Comparison of ENCODE assay signal across 7 mouse cellular contexts in the genomic region with DNA sequence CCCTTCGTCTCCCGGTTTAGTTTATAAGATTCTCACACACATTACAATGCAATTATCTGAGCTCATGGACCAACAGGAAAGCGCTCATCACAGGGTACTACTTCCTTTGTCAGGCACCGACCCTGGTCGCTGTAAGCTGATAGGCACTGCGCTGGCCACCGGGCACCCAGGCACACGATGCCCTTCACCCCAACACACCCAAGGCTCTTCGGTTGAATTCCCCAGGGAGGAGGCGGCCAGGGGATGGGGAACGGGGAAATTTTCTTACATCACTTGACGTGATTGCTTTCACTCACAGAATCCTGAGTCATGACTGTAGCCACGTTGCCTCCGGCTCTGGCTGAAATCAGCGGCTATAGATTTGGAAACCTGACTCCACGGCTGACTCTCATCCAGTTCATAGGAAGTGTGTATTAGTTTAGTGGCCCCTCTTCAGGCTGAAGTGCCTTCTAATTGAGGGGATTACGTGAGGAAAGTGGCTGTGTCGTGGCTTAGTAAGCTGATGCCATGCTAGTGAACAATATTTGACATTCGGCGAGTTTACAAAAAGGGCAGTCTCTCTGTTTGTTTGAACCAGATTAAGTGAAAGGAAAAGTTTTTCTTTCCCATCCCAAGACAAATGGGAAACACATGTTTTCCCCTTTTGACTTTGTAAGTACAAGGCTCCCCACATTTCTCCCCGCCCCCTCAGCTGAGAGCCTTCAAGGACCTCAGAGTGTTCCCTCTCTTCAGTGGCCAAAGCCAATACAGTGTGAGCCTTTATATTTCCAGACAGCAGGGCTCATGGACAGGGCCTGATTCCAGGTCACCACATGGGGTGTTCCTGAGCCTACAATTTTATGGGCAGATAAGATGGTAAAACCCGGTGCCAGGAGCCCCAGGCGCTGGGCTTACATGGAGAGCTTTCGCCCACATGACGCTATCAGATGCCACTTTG. TPM values are rescaled to one million over a fixed set of nuclear protein-coding genes. Genes with fewer than 3 reads are reported as not detected.
DNase-seq lines count a peak whose midpoint lies in the region; ATAC-seq and TF ChIP-seq lines count a peak whose summit lies in the region.

No protein-coding gene starts in this region.

- no peak overlapping the region for H3K4me2 ChIP-seq in midbrain, embryonic 15.5 days
- H3K4me2 ChIP-seq in midbrain, postnatal 0 days (ENCODE audit: low read depth, low read length, poor library complexity, severe bottlenecking), result no peak overlapping the region

- WGBS in midbrain, embryonic 10.5 days, result 47% methylated on average over 25 of the region's 25 CpGs
- WGBS in midbrain, embryonic 15.5 days, result 41% methylated on average over 25 of the region's 25 CpGs
- WGBS in midbrain, postnatal 0 days, result 45% methylated on average over 25 of the region's 25 CpGs

- peak overlapping the region; percentile 21; the same call in 1 of the 2 replicates for H3K4me3 ChIP-seq in midbrain, embryonic 10.5 days
- H3K4me3 ChIP-seq in midbrain, embryonic 15.5 days, result no peak overlapping the region
- no peak overlapping the region for H3K4me3 ChIP-seq in midbrain, postnatal 0 days (ENCODE audit: low read depth, low read length)

- H3K27me3 ChIP-seq in midbrain, embryonic 10.5 days (ENCODE audit: low read depth, poor library complexity, severe bottlenecking), result peaks cover 85% of the 10 kb centered on the region
- H3K27me3 ChIP-seq in midbrain, embryonic 15.5 days (replicated peaks), result no peaks in the 10 kb centered on the region; the same call in 1 of the 2 replicates
- H3K27me3 ChIP-seq in midbrain, postnatal 0 days (ENCODE audit: insufficient read depth, low read length), result no peaks in the 10 kb centered on the region

- no peak for ATAC-seq in midbrain, embryonic 15.5 days (replicated peaks)
- no peak for ATAC-seq in midbrain, postnatal 0 days (ENCODE audit: low FRiP score)

- H3K9ac ChIP-seq in midbrain, embryonic 15.5 days, result no peak overlapping the region
- H3K9ac ChIP-seq in midbrain, postnatal 0 days (replicated peaks; ENCODE audit: low read length, poor library complexity, severe bottlenecking), result no peak overlapping the region

- DNase-seq in midbrain, embryonic 10.5 days (ENCODE audit: low spot score), result peak; percentile 43
- DNase-seq in embryo, embryonic 11.5 days (ENCODE audit: low read depth, low spot score), result peak; percentile 57
- DNase-seq in heart, postnatal 10 days, result peak; percentile 50 to 57
- DNase-seq in midbrain, postnatal 0 days (ENCODE audit: low spot score), result peak; percentile 54
- DNase-seq in layer of hippocampus, adult 9-11 months, result no peak
- no peak for DNase-seq in layer of hippocampus, postnatal 36 days

- intact Hi-C loops in heart, postnatal 10 days (cut with DNase I), result no loop called here

- no peaks in the 10 kb centered on the region for H3K9me3 ChIP-seq in midbrain, embryonic 10.5 days (replicated peaks)
- no peaks in the 10 kb centered on the region for H3K9me3 ChIP-seq in midbrain, embryonic 15.5 days
- H3K9me3 ChIP-seq in midbrain, postnatal 0 days (ENCODE audit: low read length), result no peaks in the 10 kb centered on the region

- no peaks in the 10 kb centered on the region for H3K36me3 ChIP-seq in midbrain, embryonic 10.5 days
- no peaks in the 10 kb centered on the region for H3K36me3 ChIP-seq in midbrain, embryonic 15.5 days (replicated peaks)
- H3K36me3 ChIP-seq in midbrain, postnatal 0 days (ENCODE audit: insufficient read depth, low read length), result no peaks in the 10 kb centered on the region

- peaks cover 18% of the 10 kb centered on the region for H3K4me1 ChIP-seq in midbrain, embryonic 10.5 days
- H3K4me1 ChIP-seq in midbrain, embryonic 15.5 days, result peaks cover 5% of the 10 kb centered on the region; the same call in 1 of the 2 replicates
- H3K4me1 ChIP-seq in midbrain, postnatal 0 days (ENCODE audit: insufficient read depth, low read length), result no peaks in the 10 kb centered on the region

- peak overlapping the region; percentile 39 for H3K27ac ChIP-seq in midbrain, embryonic 10.5 days (replicated peaks)
- H3K27ac ChIP-seq in midbrain, embryonic 15.5 days, result no peak overlapping the region
- no peak overlapping the region; the same call in 1 of the 2 replicates for H3K27ac ChIP-seq in midbrain, postnatal 0 days (ENCODE audit: low read depth, low read length)

- TF ChIP-seq CTCF in midbrain, postnatal 0 days (IDR thresholded peaks at IDR 0.05), result no peak

RNA-seq across cellular contexts. Expression of a gene that starts 51.4 kb away (rescaled TPM):
- 0.21 TPM in 1 of 2 replicates, not detected in the other for polyA plus RNA-seq in midbrain, embryonic 10.5 days (2016; fragmentation: Nextera tagmentation; extraction: Ambion mirVana)
- polyA plus RNA-seq in midbrain, embryonic 15.5 days (2015; fragmentation: Nextera tagmentation; extraction: Ambion mirVana), result 0.05 TPM in 1 of 2 replicates, not detected in the other
- under 1 TPM; 0.55 to 0.62 TPM for total RNA-seq in heart, postnatal 10 days (2021)
- total RNA-seq in midbrain, postnatal 0 days (2014; rRNA removed), result 0.05 TPM in 2 replicates
- 0.05 TPM in 1 of 2 replicates, not detected in the other for polyA plus RNA-seq in midbrain, postnatal 0 days (2015; fragmentation: Nextera tagmentation; extraction: Ambion mirVana)
- 1 to 10 TPM; 1.4 to 1.7 TPM for total RNA-seq in layer of hippocampus, postnatal 36 days (2021)

Comparison
In these comparisons a context has a peak if more than half of its experiments do, and no peak if none do; other contexts are left out.
1. DNase-seq: peak in midbrain, embryonic 10.5 days (single experiment), embryo, embryonic 11.5 days (single experiment), heart, postnatal 10 days (2 of 2) and midbrain, postnatal 0 days (single experiment); none in layer of hippocampus, adult 9-11 months (single experiment) and layer of hippocampus, postnatal 36 days (0 of 2).